Mouse (Mus musculus) myocyte (in vitro differentiated cells): ENCODE data around the gene Ncor1. TPM values are rescaled to one million over a fixed set of nuclear protein-coding genes. Genes with fewer than 3 reads are reported as not detected.

ENCODE experiments used
- H3K27me3 ChIP-seq: one replicate; pipeline ENCODE4 v1.6.1; 2011; ENCODE audit not compliant: control insufficient read depth, insufficient read depth, insufficient read length
- H3K36me3 ChIP-seq: one replicate; pipeline ENCODE4 v1.6.1; 2011; ENCODE audit not compliant: control insufficient read depth, insufficient read depth
- H3K4me2 ChIP-seq: one replicate; pipeline ENCODE4 v1.6.1; 2011; ENCODE audit warnings: low read depth, control low read depth
- H3K4me3 ChIP-seq: one replicate; pipeline ENCODE4 v1.5.1; 2011; ENCODE audit warnings: mild to moderate bottlenecking, control low read depth, moderate library complexity
- H3K79me2 ChIP-seq: one replicate; pipeline ENCODE4 v1.6.1; 2011; ENCODE audit not compliant: control insufficient read depth, insufficient read depth
- H3ac ChIP-seq: one replicate; pipeline ENCODE4 v1.6.1; 2011; ENCODE audit not compliant: control insufficient read depth, insufficient read length
- CEBPB ChIP-seq: IDR thresholded peaks from 2 replicates; pipeline ENCODE4 v1.6.1; 2011; ENCODE audit warnings: mild to moderate bottlenecking, moderate library complexity; ENCODE audit not compliant: poor library complexity, insufficient read depth, severe bottlenecking
- E2F4 ChIP-seq: IDR thresholded peaks from one replicate; pipeline ENCODE4 v1.6.1; 2011; ENCODE audit warnings: mild to moderate bottlenecking, control low read depth, moderate library complexity; ENCODE audit not compliant: insufficient read depth
- MAX ChIP-seq: IDR thresholded peaks from one replicate; pipeline ENCODE4 v1.6.1; 2011; ENCODE audit warnings: low read depth, mild to moderate bottlenecking, control low read depth
- MYOD1 ChIP-seq, 3 experiments: IDR thresholded peaks; one replicate each; pipeline ENCODE4 v1.6.1; 2011; ENCODE audit warnings: control low read depth in 2 of 3, low read depth in 2 of 3, mild to moderate bottlenecking in 2 of 3, moderate library complexity in 1 of 3; ENCODE audit not compliant: insufficient read length in 2 of 3, control insufficient read depth in 1 of 3
- MYOG ChIP-seq, 3 experiments: IDR thresholded peaks; one replicate each; pipeline ENCODE4 v1.6.1; 2011; ENCODE audit warnings: control low read depth in 2 of 3, low read depth in 2 of 3, mild to moderate bottlenecking in 2 of 3; ENCODE audit not compliant: insufficient read length in 2 of 3, control insufficient read depth in 1 of 3, insufficient read depth in 1 of 3
- POLR2A ChIP-seq: IDR thresholded peaks from one replicate; pipeline ENCODE4 v1.6.1; 2011; ENCODE audit warnings: low read depth, mild to moderate bottlenecking, control low read depth, moderate library complexity; ENCODE audit not compliant: insufficient read length
- POLR2AphosphoS2 ChIP-seq: IDR thresholded peaks from one replicate; pipeline ENCODE4 v1.6.1; 2011; ENCODE audit warnings: low read depth, control low read depth; ENCODE audit not compliant: insufficient read length
- REST ChIP-seq: IDR thresholded peaks from one replicate; pipeline ENCODE4 v1.6.1; 2011; ENCODE audit warnings: mild to moderate bottlenecking, control low read depth, moderate library complexity; ENCODE audit not compliant: insufficient read depth, insufficient read length
- SRF ChIP-seq: IDR thresholded peaks from one replicate; pipeline ENCODE4 v1.6.1; 2011; ENCODE audit warnings: low read depth; ENCODE audit not compliant: control insufficient read depth, insufficient read length
- TCF12 ChIP-seq: IDR thresholded peaks from one replicate; pipeline ENCODE4 v1.6.1; 2011; ENCODE audit warnings: mild to moderate bottlenecking, control low read depth; ENCODE audit not compliant: poor library complexity, insufficient read depth, severe bottlenecking
- TCF3 ChIP-seq: IDR thresholded peaks from one replicate; pipeline ENCODE4 v1.6.1; 2011; ENCODE audit warnings: low read depth, control low read depth; ENCODE audit not compliant: insufficient read length
- USF1 ChIP-seq: IDR thresholded peaks from one replicate; pipeline ENCODE4 v1.6.1; 2011; ENCODE audit warnings: low read depth, mild to moderate bottlenecking, control low read depth, moderate library complexity
- polyA plus RNA-seq: library from polyadenylated mRNA; unstranded; fragments of >200 nt; fragmentation: generic; extraction: Trizol; gene quantifications from one replicate; pipeline ENCODE4 v1.2.1, GENCODE M21; 2012; ENCODE audit warnings: missing spikeins

Ncor1 gene
- polyA plus RNA-seq, 1 experiment = 41.0 TPM

GRCm38 (mm10) chr11:62371776-62372175, 86.6 kb downstream of the Ncor1 start:
- Histone ChIP-seq H3ac (no peak overlapping the region), H3K4me2 (no peak overlapping the region), H3K27me3 (no peaks in the 10 kb centered on the region), H3K79me2 (no peaks in the 10 kb centered on the region), H3K36me3 (peaks cover 21% of the 10 kb centered on the region), H3K4me3 (no peak overlapping the region)
- TF ChIP-seq TCF3 = no peak
- TF ChIP-seq MYOD1 (IDR thresholded peaks at IDR 0.05; ENCODE audit: control insufficient read depth in 1 of 3, insufficient read length in 2 of 3, low read depth in 2 of 3) = no peak
- TF ChIP-seq MYOG (IDR thresholded peaks at IDR 0.05; ENCODE audit: control insufficient read depth in 1 of 3, insufficient read depth in 1 of 3, insufficient read length in 2 of 3, low read depth in 2 of 3) = no peak
- no peak for TF ChIP-seq USF1
- TF ChIP-seq POLR2AphosphoS2 = no peak

GRCm38 (mm10) chr11:62369924-62370323, 88.4 kb downstream of the Ncor1 start:
- Histone ChIP-seq H3ac (no peak overlapping the region), H3K27me3 (no peaks in the 10 kb centered on the region), H3K4me3 (no peak overlapping the region), H3K79me2 (no peaks in the 10 kb centered on the region), H3K4me2 (no peak overlapping the region), H3K36me3 (peaks cover 28% of the 10 kb centered on the region)
- TF ChIP-seq E2F4 (no peak), TCF12 (no peak), POLR2AphosphoS2 (no peak), POLR2A (no peak), MYOD1 (IDR thresholded peaks at IDR 0.05; ENCODE audit: control insufficient read depth in 1 of 3, insufficient read length in 2 of 3, low read depth in 2 of 3) (no peak), MAX (no peak), SRF (no peak), CEBPB (no peak)

DNA sequence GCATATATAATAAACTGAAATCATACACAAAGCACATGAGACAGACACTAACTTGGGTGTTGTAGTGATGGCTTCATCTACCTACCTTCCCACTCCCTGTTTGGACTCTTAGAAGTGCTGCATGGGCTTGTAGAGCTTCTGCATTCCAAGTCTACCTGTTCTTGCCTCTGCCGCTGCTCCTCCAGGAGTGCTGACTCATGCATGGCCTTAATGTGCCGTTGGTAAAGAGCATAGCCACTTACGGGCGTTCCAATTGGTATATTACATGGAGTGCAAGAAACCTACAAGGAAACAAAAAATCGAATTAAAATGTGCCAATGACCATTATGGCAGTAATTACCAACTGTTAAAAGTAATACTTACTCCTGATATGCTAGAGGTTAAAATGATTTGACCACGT, 91.5 kb downstream of the Ncor1 start:
- Histone ChIP-seq H3K79me2 (no peaks in the 10 kb centered on the region), H3ac (no peak overlapping the region), H3K36me3 (peaks cover 36% of the 10 kb centered on the region), H3K4me3 (no peak overlapping the region), H3K27me3 (no peaks in the 10 kb centered on the region), H3K4me2 (no peak overlapping the region)
- TF ChIP-seq MYOD1 (IDR thresholded peaks at IDR 0.05; ENCODE audit: control insufficient read depth in 1 of 3, insufficient read length in 2 of 3, low read depth in 2 of 3) (no peak), TCF12 (no peak), REST (no peak), MYOG (IDR thresholded peaks at IDR 0.05; ENCODE audit: control insufficient read depth in 1 of 3, insufficient read depth in 1 of 3, insufficient read length in 2 of 3, low read depth in 2 of 3) (no peak), MAX (no peak)

DNA sequence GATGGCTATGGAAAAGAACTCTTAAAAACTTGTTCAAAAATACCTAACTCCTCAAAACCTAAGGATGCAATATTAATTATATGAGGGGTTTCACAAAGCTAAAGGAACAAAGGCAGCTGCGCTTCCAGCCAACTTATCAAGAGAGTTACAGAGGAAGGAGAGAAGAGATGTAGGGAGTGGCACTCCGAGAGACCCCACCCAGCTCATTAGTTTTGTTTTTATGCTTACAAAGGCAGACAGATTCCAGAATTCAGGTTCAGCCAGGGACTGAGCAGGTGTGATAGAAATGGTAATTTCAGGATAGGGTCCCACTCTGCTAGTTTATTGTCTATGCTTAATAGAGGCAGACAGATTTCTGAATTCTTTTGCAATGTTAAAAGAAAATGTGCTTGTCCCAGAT, 103.1 kb downstream of the Ncor1 start:
- Histone ChIP-seq H3K79me2 (no peaks in the 10 kb centered on the region), H3K4me3 (no peak overlapping the region), H3K4me2 (no peak overlapping the region), H3ac (no peak overlapping the region), H3K36me3 (peaks cover 78% of the 10 kb centered on the region), H3K27me3 (no peaks in the 10 kb centered on the region)
- TF ChIP-seq MYOD1 (IDR thresholded peaks at IDR 0.05; ENCODE audit: control insufficient read depth in 1 of 3, insufficient read length in 2 of 3, low read depth in 2 of 3) (no peak), USF1 (no peak), POLR2A (no peak), SRF (no peak), MYOG (IDR thresholded peaks at IDR 0.05; ENCODE audit: control insufficient read depth in 1 of 3, insufficient read depth in 1 of 3, insufficient read length in 2 of 3, low read depth in 2 of 3) (no peak), MAX (no peak), TCF3 (no peak), POLR2AphosphoS2 (no peak), TCF12 (no peak), CEBPB (no peak), REST (no peak)

GRCm38 (mm10) chr11:62351948-62352347, 106.4 kb downstream of the Ncor1 start:
- Histone ChIP-seq H3K27me3 (no peaks in the 10 kb centered on the region), H3ac (no peak overlapping the region), H3K79me2 (no peaks in the 10 kb centered on the region), H3K4me3 (no peak overlapping the region), H3K4me2 (no peak overlapping the region), H3K36me3 (peaks cover 70% of the 10 kb centered on the region)
- TF ChIP-seq MYOG (IDR thresholded peaks at IDR 0.05; ENCODE audit: control insufficient read depth in 1 of 3, insufficient read depth in 1 of 3, insufficient read length in 2 of 3, low read depth in 2 of 3) = no peak
- TF ChIP-seq MYOD1 (IDR thresholded peaks at IDR 0.05; ENCODE audit: control insufficient read depth in 1 of 3, insufficient read length in 2 of 3, low read depth in 2 of 3) = no peak
- no peak for TF ChIP-seq POLR2AphosphoS2
- TF ChIP-seq TCF12 = no peak
- TF ChIP-seq MAX = no peak
- TF ChIP-seq E2F4 = no peak
- no peak for TF ChIP-seq SRF
- TF ChIP-seq CEBPB = no peak
- no peak for TF ChIP-seq POLR2A
- no peak for TF ChIP-seq USF1
- no peak for TF ChIP-seq REST
- TF ChIP-seq TCF3 = no peak
